In the genomic region with DNA sequence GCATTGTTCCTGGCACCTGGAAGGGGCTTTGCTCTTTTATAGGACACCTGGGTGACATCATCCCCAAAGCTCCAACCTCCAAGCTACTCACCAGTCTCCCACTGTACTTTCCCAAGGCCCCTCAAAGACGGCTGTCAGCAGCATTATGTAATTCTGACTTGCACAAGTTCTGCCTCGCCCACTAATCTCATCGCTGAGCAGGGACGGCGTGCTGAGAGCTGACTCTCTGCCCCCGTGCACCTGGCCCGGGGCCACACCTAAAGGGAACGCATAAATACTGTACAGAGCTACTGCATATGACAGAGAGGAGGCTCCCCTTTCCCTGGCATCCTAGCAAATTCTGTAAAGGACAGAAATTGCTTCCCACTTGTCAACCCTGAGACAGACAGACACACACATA, we compare ENCODE assay signal across 10 mouse cellular contexts. TPM values are rescaled to one million over a fixed set of nuclear protein-coding genes. Genes with fewer than 3 reads are reported as not detected.
DNase-seq lines count a peak whose midpoint lies in the region; ATAC-seq and TF ChIP-seq lines count a peak whose summit lies in the region.
"Had no signal": no experiment of that assay in that cellular context is flagged by ENCODE, and none has a peak within 500 bp of the region (broad histone marks: within the 10 kb centered on the region; RNA-seq: fewer than 3 reads in every experiment).

No protein-coding gene starts in this region.

- 0 out of 2 replicates have a peak overlapping the region, but pooled peaks have one; percentile 22 for H3K27ac ChIP-seq in intestine, embryonic 14.5 days (ENCODE audit: low read depth)
- H3K27ac ChIP-seq in intestine, postnatal 0 days (ENCODE audit: low read depth, low read length): no peak overlapping the region
- no peak overlapping the region for H3K27ac ChIP-seq in midbrain, embryonic 11.5 days (ENCODE audit: low read depth, low read length)
- no peak overlapping the region for H3K27ac ChIP-seq in heart, embryonic 12.5 days (ENCODE audit: poor library complexity, severe bottlenecking)
- H3K27ac ChIP-seq: midbrain, embryonic 12.5 days; stomach, embryonic 15.5 days had no signal

- H3K4me2 ChIP-seq in intestine, embryonic 14.5 days (ENCODE audit: low read length): peak overlapping the region; percentile 91
- no peak overlapping the region for H3K4me2 ChIP-seq in intestine, postnatal 0 days (replicated peaks; ENCODE audit: low read depth)
- no peak overlapping the region for H3K4me2 ChIP-seq in midbrain, embryonic 11.5 days
- no peak overlapping the region for H3K4me2 ChIP-seq in heart, embryonic 12.5 days
- H3K4me2 ChIP-seq: midbrain, embryonic 12.5 days had no signal

- WGBS in intestine, embryonic 14.5 days: 33% methylated on average over 8 of the region's 8 CpGs
- WGBS in intestine, postnatal 0 days: 16% methylated on average over 8 of the region's 8 CpGs
- 83% methylated on average over 8 of the region's 8 CpGs for WGBS in midbrain, embryonic 11.5 days
- WGBS in heart, embryonic 12.5 days: 64% methylated on average over 8 of the region's 8 CpGs

- no peak for ATAC-seq in intestine, embryonic 14.5 days (replicated peaks; ENCODE audit: low FRiP score, low TSS enrichment, low read depth)
- no peak for ATAC-seq in intestine, postnatal 0 days
- ATAC-seq in midbrain, embryonic 11.5 days (ENCODE audit: low FRiP score): no peak
- no peak for ATAC-seq in heart, embryonic 12.5 days (ENCODE audit: insufficient number of reproducible peaks, low FRiP score)

- intact Hi-C loops in left cerebral cortex, postnatal 4 days (cut with DNase I): no loop called here

- no peak overlapping the region for H3K9ac ChIP-seq in intestine, embryonic 14.5 days (ENCODE audit: low read length)
- H3K9ac ChIP-seq in intestine, postnatal 0 days (ENCODE audit: low read depth, low read length): no peak overlapping the region
- H3K9ac ChIP-seq in midbrain, embryonic 11.5 days (ENCODE audit: low read length): no peak overlapping the region
- no peak overlapping the region for H3K9ac ChIP-seq in heart, embryonic 12.5 days
- H3K9ac ChIP-seq: midbrain, embryonic 12.5 days; stomach, embryonic 15.5 days had no signal

- no peaks in the 10 kb centered on the region for H3K9me3 ChIP-seq in intestine, embryonic 14.5 days (ENCODE audit: control insufficient read depth, low read length)
- H3K9me3 ChIP-seq in intestine, postnatal 0 days (ENCODE audit: control insufficient read depth): no peaks in the 10 kb centered on the region
- no peaks in the 10 kb centered on the region for H3K9me3 ChIP-seq in midbrain, embryonic 11.5 days (ENCODE audit: control insufficient read depth, low read length)
- no peaks in the 10 kb centered on the region for H3K9me3 ChIP-seq in heart, embryonic 12.5 days (replicated peaks)
- H3K9me3 ChIP-seq: midbrain, embryonic 12.5 days; stomach, embryonic 15.5 days had no signal

- no peaks in the 10 kb centered on the region for H3K27me3 ChIP-seq in intestine, embryonic 14.5 days (replicated peaks; ENCODE audit: control insufficient read depth, insufficient read depth, low read length)
- H3K27me3 ChIP-seq in intestine, postnatal 0 days (replicated peaks; ENCODE audit: control insufficient read depth, insufficient read depth, low read length): no peaks in the 10 kb centered on the region
- H3K27me3 ChIP-seq in midbrain, embryonic 11.5 days (ENCODE audit: control insufficient read depth, insufficient read depth, low read length): no peaks in the 10 kb centered on the region
- H3K27me3 ChIP-seq in heart, embryonic 12.5 days (replicated peaks): peaks cover 12% of the 10 kb centered on the region; the same call in 1 of the 2 replicates
- H3K27me3 ChIP-seq: midbrain, embryonic 12.5 days; stomach, embryonic 15.5 days had no signal

- peaks cover 53% of the 10 kb centered on the region for H3K4me1 ChIP-seq in intestine, embryonic 14.5 days (replicated peaks; ENCODE audit: control insufficient read depth, insufficient read depth, low read length)
- H3K4me1 ChIP-seq in intestine, postnatal 0 days (replicated peaks; ENCODE audit: control insufficient read depth, insufficient read depth, low read length): peaks cover 16% of the 10 kb centered on the region
- H3K4me1 ChIP-seq in midbrain, embryonic 11.5 days (ENCODE audit: control insufficient read depth, insufficient read depth, low read length): peaks cover 14% of the 10 kb centered on the region
- peaks cover 15% of the 10 kb centered on the region for H3K4me1 ChIP-seq in heart, embryonic 12.5 days (replicated peaks)

- no peak for DNase-seq in intestine, embryonic 14.5 days (ENCODE audit: low spot score)
- DNase-seq in R1 (ENCODE audit: low read depth, low spot score): peak; percentile 3
- peak; percentile 58 to 63 for DNase-seq in cerebellum, postnatal 36 days
- peak; percentile 30 for DNase-seq in left cerebral cortex, postnatal 4 days
- DNase-seq in ovary, postnatal 36 days (ENCODE audit: low spot score): no peak
- no peak for DNase-seq in midbrain, embryonic 11.5 days (ENCODE audit: low spot score, missing footprints)

- no peak overlapping the region for H3K4me3 ChIP-seq in intestine, embryonic 14.5 days (ENCODE audit: low read depth, low read length)
- no peak overlapping the region for H3K4me3 ChIP-seq in intestine, postnatal 0 days (ENCODE audit: low read depth, low read length)
- no peak overlapping the region for H3K4me3 ChIP-seq in midbrain, embryonic 11.5 days (ENCODE audit: low read depth, low read length)
- H3K4me3 ChIP-seq in heart, embryonic 12.5 days: no peak overlapping the region
- H3K4me3 ChIP-seq: midbrain, embryonic 12.5 days; stomach, embryonic 15.5 days had no signal

- no peaks in the 10 kb centered on the region for H3K36me3 ChIP-seq in intestine, embryonic 14.5 days (ENCODE audit: control insufficient read depth, insufficient read depth, low read length)
- H3K36me3 ChIP-seq in intestine, postnatal 0 days (ENCODE audit: control insufficient read depth, insufficient read depth): no peaks in the 10 kb centered on the region; the same call in 1 of the 2 replicates
- H3K36me3 ChIP-seq in midbrain, embryonic 11.5 days (ENCODE audit: control insufficient read depth, insufficient read depth, low read length): no peaks in the 10 kb centered on the region
- no peaks in the 10 kb centered on the region for H3K36me3 ChIP-seq in heart, embryonic 12.5 days
- H3K36me3 ChIP-seq: midbrain, embryonic 12.5 days; stomach, embryonic 15.5 days had no signal

- TF ChIP-seq CTCF in intestine, postnatal 0 days (IDR thresholded peaks at IDR 0.05; ENCODE audit: low read depth): no peak

RNA-seq across cellular contexts. Expression of a gene that starts 4.6 kb away (rescaled TPM):
- polyA plus RNA-seq in intestine, embryonic 14.5 days (2014; fragmentation: Nextera tagmentation; extraction: Ambion mirVana): 29.1 and 32.1 TPM in 2 replicates
- polyA plus RNA-seq in intestine, postnatal 0 days (2015; fragmentation: Nextera tagmentation; extraction: Ambion mirVana): 7.9 and 8.7 TPM in 2 replicates
- total RNA-seq in left cerebral cortex, postnatal 4 days (2021): 10 to 100 TPM; 34.1 to 34.7 TPM
- 18.0 and 18.2 TPM in 2 replicates for polyA plus RNA-seq in midbrain, embryonic 11.5 days (2014; fragmentation: Nextera tagmentation; extraction: Ambion mirVana)
- polyA plus RNA-seq in heart, embryonic 12.5 days (2016; fragmentation: Nextera tagmentation; extraction: Ambion mirVana): 3.1 and 4.4 TPM in 2 replicates

Comparison
In these comparisons a context has a peak if more than half of its experiments do, and no peak if none do; other contexts are left out.
1. DNase-seq: peak in R1 (single experiment), cerebellum, postnatal 36 days (2 of 2) and left cerebral cortex, postnatal 4 days (single experiment); none in intestine, embryonic 14.5 days (single experiment), ovary, postnatal 36 days (single experiment) and midbrain, embryonic 11.5 days (single experiment).